Mouse (Mus musculus) adrenal gland, adult 18-20 months (tissue): ENCODE data around the gene L3mbtl3. TPM values are rescaled to one million over a fixed set of nuclear protein-coding genes. Genes with fewer than 3 reads are reported as not detected.

Experiments used
- DNase-seq, 2 experiments: peaks; one replicate each; pipeline ENCODE4 v3.0.0; 2021 to 2022; ENCODE audit warnings: low spot score in 2 of 2
- long read RNA-seq, 2 experiments: library from polyadenylated mRNA; stranded (forward); transcript quantifications; one replicate each; pipeline ENCODE4 v2.0.0; 2021
- total RNA-seq, 2 experiments: library from RNA; stranded (reverse); gene quantifications; 1 replicate in 1 of 2; 2 replicates in 1 of 2; pipeline ENCODE4 v1.2.3; 2021

L3mbtl3 gene
- 10 to 100 TPM in 1 of 2 experiments, 1 to 10 TPM in 1; 6.9 to 10.7 TPM for total RNA-seq
- long read RNA-seq, experiment 1, full-length matches to known transcripts, result 2 of 3 reads
- long read RNA-seq, experiment 1, partial matches to known transcripts, result 1 of 3 reads
- long read RNA-seq, experiment 1, other reads (novel, unspliced or antisense), result 0 of 3 reads
- long read RNA-seq, experiment 2, partial matches to known transcripts, result 4 of 8 reads
- long read RNA-seq, experiment 2, other reads (novel, unspliced or antisense), result 3 of 8 reads

DNA sequence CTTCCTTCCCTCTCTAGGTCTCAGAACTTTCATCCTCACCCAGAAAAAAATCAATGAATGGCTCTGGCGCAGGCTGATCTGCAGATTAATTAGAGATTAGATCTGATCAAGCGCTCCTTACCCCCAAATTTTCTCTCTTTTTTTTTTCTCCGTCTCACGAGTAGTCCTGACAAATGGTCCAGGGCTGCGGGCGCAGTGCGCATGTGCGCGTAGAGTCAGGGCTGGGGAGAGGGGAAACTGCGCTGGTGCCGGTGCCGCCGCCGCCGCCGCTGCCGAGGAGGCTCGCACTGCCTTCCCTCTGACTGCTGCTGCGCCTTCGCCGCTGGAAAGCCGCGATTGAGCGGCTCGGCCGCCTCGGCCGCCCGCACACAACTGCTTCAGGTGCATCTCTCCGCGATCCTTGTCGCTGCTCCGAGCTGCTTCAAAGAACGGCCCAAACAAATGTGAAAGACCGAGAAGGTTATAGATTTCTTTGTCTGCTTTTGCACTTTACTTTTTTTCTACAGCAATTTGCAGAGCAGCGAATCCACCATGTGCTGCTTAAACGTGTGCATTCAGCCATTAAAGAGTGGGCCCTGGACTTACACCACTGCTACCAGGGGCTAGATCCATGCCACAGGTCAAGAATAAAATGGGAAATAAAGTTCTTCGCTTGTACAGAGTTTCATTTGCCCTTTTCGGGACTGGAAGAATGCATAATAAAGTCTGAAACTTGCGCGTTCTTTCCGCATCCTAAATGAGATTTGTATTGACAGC, at the start of gene L3mbtl3:
Gene L3mbtl3, minus strand, starts transcription at position 182 of the 756 bp plus-strand sequence.
- peak; percentile 84 to 88 for DNase-seq

DNA sequence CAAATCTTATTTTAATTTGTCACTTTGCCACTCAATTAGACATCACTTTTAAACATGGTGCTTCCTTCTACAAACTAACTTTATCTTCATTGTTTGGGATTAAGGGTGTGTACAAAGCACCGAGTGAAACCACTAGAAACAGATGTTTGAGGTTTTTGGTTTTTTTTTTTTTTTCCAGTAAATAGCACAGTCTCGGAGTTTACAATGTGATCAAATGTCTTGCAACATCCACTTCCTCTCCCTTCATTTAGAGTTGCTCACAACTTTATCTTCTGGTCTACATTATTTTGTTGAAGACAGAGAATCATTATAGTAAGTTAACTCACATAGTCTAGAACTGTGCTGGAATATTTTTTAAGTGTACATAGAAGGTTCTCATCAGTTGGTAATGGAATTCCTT, 45.4 kb upstream of the L3mbtl3 start:
- DNase-seq, result no peak

DNA sequence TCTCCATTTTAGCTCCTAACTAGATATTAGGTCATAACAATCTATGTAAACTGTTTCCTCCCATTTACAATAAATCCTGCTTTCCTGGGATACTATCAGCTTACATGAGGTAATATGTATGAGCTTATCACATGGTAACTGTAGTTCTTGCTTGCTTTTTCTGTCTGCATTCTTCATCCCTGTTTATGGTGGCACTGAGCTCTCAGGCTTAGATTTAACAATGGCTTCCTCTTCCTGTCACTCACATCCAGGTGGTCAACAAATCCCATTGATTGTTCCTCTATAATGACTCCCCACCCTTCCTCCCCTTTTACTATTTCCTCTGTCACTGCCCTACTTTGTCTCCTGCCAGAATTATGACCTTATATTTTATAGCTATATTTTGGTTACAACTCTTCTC, 12.9 kb upstream of the L3mbtl3 start:
- no peak for DNase-seq

DNA sequence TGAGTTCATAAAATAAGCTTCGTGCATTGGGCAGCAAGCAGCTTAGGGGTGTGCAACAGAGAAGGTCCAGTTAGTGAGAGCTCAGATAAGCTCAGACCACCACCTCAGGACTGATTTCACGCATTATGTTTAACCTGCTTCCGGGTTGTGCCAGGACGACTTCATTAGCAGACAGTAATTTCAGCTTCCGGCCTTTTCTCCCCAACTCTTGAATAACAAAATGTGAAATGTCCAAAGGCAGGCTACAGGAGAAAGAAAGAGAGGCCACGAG, 1.5 kb upstream of the L3mbtl3 start:
- no peak for DNase-seq

DNA sequence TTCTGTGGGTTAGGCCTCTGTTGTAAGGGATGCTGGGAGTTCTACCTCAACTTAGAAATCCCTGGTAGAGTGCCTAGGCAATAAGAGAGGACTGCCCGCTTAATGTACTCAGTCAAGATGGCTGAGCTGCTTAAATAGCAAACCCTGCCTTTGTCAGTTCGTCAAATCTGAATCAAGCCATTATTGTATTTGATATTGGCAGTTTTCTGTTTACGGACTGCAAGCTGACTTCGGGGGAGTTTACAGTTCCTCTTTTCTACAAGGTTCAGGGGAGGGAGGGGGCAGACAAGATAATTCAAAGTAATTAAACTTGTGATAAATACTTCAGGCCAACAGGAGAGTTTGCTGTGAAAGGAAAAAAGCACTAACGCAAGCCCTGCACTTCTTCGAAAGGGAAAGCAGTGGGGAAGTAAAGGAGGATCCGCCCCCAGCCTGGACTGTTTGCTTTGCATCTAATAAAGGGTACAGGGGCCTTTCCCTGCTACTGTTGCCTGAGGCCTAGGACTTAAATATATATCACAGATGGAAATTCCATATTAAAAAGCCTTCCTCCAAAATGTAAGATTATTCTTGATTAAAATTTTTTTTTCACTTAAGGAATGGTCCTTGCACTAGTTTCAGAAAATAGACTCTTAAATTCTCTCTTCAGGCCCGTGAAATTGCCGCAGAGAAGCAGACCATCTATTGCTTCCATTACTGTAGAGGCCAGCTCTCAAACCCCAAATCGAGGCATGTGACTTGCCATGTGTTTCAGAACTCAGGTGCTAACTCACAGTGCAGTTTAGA, 968 bp upstream of the L3mbtl3 start:
- no peak for DNase-seq

DNA sequence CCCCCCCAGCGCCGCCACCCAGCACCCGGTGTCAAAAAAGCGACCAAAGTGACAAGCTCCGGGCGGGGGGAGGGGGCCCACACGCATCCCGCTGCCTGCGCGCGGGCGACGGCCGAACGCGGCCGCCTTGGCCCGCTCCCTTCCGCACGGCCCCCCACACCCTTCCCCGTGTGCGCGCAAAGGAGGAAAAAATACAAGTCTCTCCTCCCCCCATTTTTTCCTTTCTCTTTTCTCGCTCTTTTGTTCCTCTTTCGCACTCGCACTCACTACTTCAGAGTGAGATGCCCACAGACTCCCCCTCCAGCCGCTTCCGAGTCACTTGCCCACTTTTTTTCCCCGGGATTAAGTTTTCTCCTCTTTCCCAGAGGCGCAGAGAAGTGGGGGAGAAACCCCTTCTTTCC, 420 bp downstream of the L3mbtl3 start:
- no peak for DNase-seq

DNA sequence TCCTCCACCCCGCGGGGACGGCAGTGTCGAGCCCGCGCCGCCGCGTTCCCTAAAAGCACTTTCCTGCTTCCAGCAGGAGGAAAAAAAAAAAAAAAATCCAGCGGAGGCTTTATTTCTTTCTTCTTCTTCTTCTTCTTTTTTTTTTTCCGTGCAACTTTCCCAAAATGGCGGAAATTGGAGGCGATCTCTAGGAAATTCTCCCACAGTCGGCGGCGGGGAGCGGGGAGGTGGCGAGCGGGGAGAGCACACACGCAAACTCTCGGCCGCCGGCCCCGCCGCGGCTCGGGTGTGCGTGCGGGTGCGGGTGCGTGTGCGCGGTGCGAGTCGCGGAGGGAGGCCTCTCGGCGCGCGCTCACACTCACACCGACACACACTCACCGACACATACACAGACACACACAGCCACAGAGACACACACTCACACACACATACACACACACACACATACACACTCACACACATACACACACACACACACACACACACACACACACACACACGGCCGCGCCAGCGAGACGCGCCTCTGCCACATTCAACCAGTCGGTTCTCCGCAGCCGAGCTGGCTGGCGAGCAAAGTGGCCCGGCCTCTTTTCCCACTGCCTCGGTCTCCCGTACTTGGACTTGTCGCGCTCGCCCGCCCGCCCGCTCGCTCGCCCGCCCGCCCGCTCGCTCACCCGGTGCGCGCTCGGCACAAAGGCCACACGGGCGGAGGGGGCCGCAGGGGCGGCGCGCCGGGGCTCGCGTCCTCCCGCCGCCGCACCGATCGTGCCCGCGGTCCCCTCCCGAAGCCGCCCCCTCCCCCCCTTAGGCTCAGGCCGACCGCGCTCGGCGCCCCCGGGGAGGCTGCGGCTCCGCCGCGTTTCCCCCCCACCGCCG, 1.1 kb downstream of the L3mbtl3 start:
- peak; percentile 51 to 66 for DNase-seq

DNA sequence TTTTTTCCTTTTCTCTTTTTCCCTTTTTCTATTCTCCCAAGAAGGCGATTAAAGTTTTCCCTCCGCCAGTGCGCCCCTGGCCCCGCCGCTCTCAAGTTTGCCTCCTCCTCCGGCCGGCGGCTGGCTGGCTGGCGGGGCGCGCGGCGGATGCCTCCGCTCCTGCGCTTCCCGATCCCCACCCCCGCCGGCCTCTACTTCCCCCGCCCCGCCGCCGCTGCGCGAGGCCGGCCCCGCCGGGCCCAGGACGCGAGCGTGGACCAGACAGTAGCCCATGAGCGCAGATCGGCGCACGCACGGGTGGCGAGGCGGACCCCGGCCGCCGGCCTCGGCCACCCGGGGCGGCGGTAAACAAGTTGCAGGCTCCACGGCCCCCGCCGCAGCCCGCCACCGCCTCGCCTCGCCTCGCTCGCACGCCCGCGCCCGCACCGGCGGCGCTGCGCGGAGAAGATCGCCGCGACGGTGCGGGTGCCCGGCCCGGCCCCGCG, 1.8 kb downstream of the L3mbtl3 start:
- peak; percentile 74 to 77 for DNase-seq

DNA sequence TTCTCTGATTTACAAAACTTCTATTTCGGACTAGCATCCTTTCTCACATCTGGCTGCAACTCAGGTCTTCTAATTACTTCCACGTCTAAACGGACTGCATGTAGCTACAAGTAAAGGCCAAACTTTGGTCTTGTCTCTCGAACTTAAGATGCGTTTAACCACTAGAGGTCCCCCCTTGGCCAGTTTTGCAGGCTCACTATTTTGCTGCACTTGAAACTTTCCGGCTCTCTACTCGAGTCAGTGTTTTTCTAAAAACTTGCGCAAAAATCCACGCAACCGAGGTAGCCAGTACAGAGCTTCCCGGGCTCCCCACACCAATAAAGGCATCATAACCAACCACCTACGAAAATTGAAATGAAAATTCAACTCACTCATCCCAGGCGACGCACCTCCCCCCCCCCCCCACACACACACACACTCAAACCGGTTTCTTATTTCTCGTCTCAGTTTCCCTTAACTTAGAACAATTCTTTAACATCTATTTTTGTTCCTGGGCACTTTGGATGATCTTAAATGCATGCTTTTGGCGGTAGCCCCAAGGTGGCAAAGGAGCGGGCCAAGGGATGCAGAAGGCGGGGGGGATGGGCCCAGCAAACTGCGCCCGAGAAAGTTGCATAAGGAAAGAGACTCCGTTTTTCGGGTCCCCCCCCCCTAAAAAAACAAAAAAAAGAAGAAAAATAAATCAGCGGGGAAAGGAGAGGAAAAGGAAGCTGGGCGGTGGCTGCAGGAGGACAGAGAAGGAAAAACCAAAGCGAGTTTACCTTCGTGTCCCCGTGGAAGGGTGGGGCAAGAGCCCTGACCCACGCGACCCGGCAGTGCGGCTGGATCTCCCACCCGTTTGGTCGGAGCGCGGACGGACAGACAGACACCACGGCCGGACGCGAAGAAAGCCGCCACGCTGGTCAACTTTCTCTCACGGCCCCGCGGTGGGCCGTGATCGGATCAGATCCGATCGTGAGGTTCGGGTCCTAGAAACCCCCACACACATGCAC, 2.5 kb downstream of the L3mbtl3 start:
- DNase-seq, result peak; percentile 64 to 72

DNA sequence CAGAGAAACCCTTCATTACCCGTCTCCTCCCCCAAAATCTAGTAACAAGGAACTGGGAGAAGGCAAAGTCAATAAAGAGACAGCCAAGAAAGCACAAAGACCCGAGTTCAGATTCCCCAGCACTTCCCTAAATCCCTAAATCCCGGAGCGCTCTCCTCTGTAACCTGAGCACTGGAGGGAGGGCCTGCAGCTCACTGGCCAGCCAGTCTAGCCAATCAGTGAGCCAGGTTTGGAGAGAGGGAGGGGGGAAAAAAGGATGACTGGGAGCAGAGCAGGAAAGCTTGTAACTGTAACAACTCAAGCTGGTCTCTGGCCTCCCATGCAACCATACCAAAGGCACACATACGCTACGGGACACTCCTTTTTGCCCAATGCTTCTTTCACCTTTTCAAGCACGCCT, 4.4 kb downstream of the L3mbtl3 start:
- no peak for DNase-seq

DNA sequence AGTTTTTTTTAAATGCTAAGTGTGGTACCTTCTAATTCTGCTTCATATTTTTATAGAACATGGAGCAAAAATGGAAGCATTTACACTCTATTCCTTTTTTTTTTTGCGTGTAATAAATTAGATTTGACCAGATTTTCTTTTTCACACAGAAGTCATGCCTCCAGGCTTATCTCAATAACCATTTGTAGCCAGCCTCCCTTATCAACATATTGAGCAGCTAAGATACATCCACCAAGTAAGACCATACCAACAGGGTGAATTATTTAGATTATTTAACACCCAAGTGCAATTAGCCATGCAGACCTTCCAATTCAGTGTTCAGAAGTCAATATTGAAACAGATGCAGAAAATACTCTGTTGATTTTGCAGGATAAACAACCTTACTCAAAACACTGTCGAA, 10.8 kb downstream of the L3mbtl3 start:
- DNase-seq, result no peak

DNA sequence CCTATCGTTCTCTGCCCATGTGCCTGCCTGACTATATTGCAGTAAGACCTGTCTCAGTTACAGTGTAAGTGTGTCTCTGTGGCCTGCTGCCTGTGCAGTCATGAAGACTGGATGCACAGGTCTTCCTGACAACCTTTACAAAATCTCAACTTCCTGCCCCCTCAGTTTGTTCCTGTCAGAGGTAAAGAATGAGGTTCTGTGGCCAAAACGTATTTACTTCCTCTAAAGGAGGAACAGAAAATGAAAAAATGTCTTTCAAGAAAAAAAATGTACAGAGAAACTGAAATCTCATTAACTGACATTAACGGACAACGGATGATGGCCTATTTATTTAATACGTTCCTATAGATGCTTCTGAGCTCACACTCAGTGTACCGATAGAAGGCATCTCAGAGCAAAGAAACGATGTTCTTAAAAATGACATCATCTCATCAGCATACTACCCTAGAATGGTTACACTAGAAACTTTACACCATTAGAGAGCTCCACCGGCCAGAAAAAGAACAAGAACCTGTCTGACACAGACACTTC, 11.4 kb downstream of the L3mbtl3 start:
- DNase-seq, result no peak

DNA sequence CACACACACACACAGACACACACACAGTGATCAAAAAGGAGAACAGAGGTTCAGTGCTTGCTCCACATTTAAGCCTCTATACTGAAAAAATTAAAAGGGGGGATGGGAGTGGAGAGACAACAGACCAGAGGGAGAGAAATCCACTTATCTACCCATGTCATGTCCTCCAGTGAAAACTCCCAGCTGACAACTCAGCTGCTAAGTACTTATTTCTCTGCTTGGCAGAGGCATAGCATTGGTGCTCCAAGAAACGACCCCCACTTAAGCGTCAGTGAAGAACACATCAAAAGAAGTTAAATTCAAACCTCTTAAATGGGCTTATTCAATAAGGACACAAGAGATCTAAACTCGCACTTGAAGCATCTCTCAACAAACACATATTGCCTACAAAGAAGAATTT, 12.2 kb downstream of the L3mbtl3 start:
- no peak for DNase-seq

DNA sequence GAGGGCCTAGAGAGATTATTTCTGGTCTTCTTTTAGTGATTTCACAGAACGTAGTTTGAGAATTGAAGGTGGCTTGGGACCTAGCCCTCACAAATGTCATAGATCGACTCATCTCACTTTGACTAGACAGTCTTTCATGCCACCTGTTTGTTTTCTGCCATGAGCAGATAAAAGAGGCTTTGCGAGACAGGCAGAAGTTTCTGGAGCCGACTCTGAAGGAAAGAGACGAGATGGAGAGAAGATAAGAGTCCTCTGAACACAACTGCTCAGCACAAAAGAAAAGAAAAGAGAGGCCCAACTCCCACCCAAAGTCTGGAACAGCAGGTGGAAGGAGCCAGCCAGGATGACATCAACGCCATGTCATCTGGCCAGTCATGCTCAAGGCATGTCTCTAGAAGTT, 17.0 kb downstream of the L3mbtl3 start:
- no peak for DNase-seq

DNA sequence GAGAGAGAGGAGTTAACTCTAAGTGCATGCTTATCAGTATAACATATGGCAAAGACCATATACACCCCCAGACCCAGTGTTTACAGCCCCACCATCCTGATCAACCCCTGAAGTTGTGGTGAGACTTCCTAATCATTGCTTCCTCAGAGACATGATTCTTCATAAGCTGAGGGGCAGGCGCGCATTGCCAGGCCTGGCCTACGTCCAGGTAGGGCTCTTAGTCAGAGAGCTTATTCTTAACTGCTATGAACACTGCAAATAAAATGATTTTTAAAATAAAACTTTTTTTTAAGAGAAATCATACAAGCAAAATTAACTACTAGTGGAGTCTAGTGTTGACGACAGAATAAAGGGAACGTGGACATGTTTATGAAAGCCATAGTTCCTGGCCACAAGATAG, 17.5 kb downstream of the L3mbtl3 start:
- peak in 1 of 2 experiments; percentile 22 for DNase-seq

DNA sequence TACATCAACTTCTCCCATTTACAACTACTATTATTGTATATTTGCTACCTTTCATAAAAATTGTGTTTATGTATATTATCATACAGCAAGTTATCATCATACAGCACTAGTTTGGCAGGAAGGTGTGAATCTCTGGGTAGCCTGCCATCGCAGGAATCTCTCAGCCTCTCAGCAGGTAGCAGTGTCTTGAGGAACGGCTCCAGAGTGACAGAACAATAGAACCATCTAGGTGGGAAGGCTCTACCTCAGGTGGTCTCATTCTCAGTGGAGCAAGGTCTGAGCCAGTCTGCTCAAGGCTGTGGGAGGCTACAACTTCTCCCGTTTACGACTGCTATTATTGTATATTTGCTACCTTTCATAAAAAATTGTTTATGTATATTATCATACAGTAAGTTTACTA, 22.0 kb downstream of the L3mbtl3 start:
- DNase-seq, result no peak

DNA sequence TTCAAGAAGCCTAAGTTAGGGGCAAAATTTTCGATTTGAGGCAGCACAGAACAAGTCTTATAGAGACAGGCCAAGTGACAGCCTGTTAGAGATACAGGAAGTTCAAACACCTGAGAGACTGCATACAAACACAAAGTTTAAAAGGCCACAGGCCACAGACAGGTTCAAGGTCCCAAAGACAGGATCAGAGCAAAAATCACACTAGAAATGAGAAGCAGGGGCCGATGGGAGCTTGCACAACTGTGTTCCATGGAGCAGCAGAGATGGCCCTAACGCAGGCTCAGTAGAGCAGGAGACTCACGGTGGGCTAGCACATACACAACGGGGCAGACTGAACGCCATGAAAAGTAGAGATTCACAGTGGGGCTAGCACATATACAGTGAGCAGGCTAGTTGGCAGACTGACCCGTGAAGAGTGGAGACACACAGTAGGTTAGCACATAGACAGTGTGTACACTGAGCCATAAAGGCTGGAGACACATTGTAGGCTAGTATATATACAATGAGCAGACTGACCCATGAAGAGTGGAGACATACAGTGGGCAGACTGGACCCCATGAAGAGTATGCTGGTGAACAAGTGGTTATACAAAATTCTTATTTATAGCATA, 24.5 kb downstream of the L3mbtl3 start:
- no peak for DNase-seq

DNA sequence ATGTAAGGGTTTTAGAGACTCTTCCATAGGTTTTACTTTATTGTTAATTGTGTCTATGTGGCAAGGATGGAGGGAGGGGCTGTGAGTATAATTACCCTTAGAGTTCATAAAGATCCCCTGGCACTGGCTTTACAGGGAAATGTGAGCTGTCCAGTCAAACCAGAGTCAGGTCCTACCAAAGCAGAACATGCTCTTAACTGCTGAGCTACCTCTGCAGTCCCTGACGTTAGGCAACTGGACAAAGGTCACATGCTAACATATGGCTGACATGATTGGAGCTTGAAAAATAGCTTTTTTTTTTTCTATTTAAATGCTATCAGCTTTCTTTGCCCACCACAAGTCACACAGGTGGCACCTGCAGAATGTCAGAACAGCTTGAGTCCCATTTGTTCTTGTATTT, 25.6 kb downstream of the L3mbtl3 start:
- no peak for DNase-seq

DNA sequence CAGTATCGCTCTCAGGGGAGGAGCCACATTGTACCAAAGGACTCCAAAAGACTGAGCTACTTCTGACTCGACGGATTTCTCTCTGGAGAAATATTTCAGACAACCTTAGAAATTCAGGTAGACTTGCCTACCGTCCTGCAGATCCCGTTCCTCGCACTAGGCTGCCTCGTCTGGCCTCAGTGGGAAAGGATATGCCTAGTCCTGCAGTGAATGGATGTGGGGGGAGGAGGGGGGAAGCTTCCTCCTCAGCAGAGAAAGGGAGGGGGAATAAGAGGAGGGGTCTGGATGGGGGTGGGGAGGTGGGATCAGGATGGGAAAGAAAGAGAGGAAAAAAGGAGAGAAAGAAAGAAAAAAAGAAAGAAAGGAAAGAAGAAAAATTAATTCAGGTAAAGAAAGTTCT, 28.2 kb downstream of the L3mbtl3 start:
- DNase-seq, result no peak
